Mouse (Mus musculus): Measurements from ENCODE around the gene Elane. TPM values are rescaled to one million over a fixed set of nuclear protein-coding genes. Genes with fewer than 3 reads are reported as not detected.

Elane gene
- total and polyA plus RNA-seq, 3 experiments, result 0.07 TPM; not detected in 2

DNA sequence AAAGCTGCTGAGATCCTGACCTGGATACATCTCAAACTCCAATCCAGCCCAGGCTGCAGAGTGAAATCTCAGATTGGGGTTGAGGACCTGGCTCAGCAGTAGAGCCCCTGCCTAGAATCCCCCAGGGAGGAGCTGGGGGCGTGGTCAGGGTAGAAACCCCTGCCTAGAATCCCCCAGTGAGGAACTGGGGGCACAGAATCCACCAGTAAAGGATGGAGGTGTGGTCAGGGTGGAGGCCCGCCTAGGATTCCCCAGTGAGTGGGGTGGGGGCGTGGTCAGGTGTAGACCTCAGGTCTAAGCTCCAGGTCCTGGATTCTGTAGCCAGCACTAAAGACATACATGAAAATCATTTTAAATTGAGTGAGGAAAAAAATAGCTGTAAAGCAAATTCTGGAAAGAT lies 13.2 kb upstream of the Elane start:
- peaks cover 0 to 9% of the 10 kb centered on the region in 2 experiments; a peak in 2 of 4 replicates for H3K36me3 ChIP-seq (ENCODE audit: control insufficient read depth in 1 of 2, insufficient read depth in 2 of 2, low read length in 2 of 2)
- no peak overlapping the region for H3K4me3 ChIP-seq (ENCODE audit: control insufficient read depth in 1 of 2, insufficient read depth in 1 of 2, low read depth in 2 of 2, low read length in 2 of 2)
- H3K79me2 ChIP-seq (ENCODE audit: control insufficient read depth, insufficient read depth, low read length, poor library complexity), result no peaks in the 10 kb centered on the region
- no peak overlapping the region for H3K9ac ChIP-seq (ENCODE audit: control insufficient read depth, low read depth, low read length, poor library complexity, severe bottlenecking)
- DNase-seq (ENCODE audit: low read depth, low spot score), result no peak
- no peaks in the 10 kb centered on the region for H3K27me3 ChIP-seq (ENCODE audit: control insufficient read depth in 1 of 2, insufficient read depth in 2 of 2, low read length in 2 of 2)
- no peaks in the 10 kb centered on the region for H3K9me3 ChIP-seq (replicated peaks; ENCODE audit: insufficient read depth, low read length)
- no peak overlapping the region for H3K27ac ChIP-seq (ENCODE audit: control insufficient read depth, low read depth, low read length)
- H3K4me1 ChIP-seq (ENCODE audit: control insufficient read depth in 1 of 2, insufficient read depth in 2 of 2, low read length in 2 of 2), result peaks cover 6 to 16% of the 10 kb centered on the region in 2 experiments; a peak in 3 of 4 replicates
- TF ChIP-seq ZC3H11A (IDR thresholded peaks at IDR 0.05; ENCODE audit: low read depth, low read length) (no peak), CHD1 (IDR thresholded peaks at IDR 0.05; ENCODE audit: low read depth, low read length) (no peak), ETS1 (IDR thresholded peaks at IDR 0.05; ENCODE audit: low read depth, low read length) (no peak)

DNA sequence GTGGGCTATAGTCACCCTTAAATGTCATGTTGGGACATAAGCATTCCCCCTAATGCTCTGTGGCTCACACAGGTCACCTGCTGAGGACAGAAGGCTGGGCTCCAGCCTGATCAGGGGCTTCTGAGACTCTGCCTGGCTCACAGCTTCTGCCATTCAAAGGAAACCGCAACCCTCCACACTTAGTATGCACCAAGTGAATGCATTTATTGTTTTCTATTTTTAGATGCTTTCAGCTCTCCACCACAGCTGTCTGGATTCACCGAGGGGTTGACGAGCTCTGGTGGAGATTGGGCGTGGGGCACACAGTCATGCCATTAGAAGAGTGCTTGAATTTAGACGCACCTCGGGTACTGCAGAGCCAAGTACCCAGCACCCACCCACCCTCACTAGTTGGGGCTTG lies 12.7 kb upstream of the Elane start:
- Histone ChIP-seq H3K9me3 (replicated peaks; ENCODE audit: insufficient read depth, low read length) (no peaks in the 10 kb centered on the region), H3K4me1 (ENCODE audit: control insufficient read depth in 1 of 2, insufficient read depth in 2 of 2, low read length in 2 of 2) (peaks cover 6 to 16% of the 10 kb centered on the region in 2 experiments; a peak in 3 of 4 replicates), H3K4me3 (ENCODE audit: control insufficient read depth in 1 of 2, insufficient read depth in 1 of 2, low read depth in 2 of 2, low read length in 2 of 2) (no peak overlapping the region), H3K27ac (ENCODE audit: control insufficient read depth, low read depth, low read length) (no peak overlapping the region), H3K36me3 (ENCODE audit: control insufficient read depth in 1 of 2, insufficient read depth in 2 of 2, low read length in 2 of 2) (peaks cover 0 to 9% of the 10 kb centered on the region in 2 experiments; a peak in 2 of 4 replicates), H3K27me3 (ENCODE audit: control insufficient read depth in 1 of 2, insufficient read depth in 2 of 2, low read length in 2 of 2) (no peaks in the 10 kb centered on the region), H3K79me2 (ENCODE audit: control insufficient read depth, insufficient read depth, low read length, poor library complexity) (no peaks in the 10 kb centered on the region), H3K9ac (ENCODE audit: control insufficient read depth, low read depth, low read length, poor library complexity, severe bottlenecking) (no peak overlapping the region)
- no peak for DNase-seq (ENCODE audit: low read depth, low spot score)
- no peak for TF ChIP-seq MXI1 (IDR thresholded peaks at IDR 0.05; ENCODE audit: low read depth, low read length)

DNA sequence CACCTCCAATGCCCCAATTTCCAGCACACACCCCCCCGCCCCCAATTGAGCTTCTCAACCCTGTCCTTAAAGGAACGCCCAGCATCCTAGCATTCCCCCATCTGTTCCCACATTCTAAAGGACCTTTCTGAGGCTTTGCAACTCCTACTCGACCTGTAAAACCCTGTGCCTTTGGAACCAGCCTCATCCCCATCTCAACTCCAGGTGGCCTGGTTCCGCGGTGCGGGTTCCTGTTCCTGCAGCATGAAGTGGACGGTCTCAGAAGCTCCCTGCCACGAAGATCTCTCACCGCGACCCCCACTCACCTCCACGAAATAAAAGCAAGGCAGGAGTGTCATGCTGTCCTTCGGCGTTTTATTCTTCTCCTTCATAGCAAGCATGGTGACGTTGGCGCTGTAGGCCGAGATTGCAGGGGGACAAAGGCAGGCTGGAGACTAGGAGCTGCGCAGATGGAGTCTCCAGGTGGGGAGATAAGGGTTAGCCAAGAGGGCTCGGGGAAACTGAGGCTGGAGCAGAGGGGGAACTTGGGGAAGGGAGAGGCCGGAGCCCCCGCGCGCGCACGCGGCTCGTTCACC lies 12.2 kb upstream of the Elane start:
- Histone ChIP-seq H3K4me1 (ENCODE audit: control insufficient read depth in 1 of 2, insufficient read depth in 2 of 2, low read length in 2 of 2) (peaks cover 6 to 16% of the 10 kb centered on the region in 2 experiments; a peak in 3 of 4 replicates), H3K36me3 (ENCODE audit: control insufficient read depth in 1 of 2, insufficient read depth in 2 of 2, low read length in 2 of 2) (peaks cover 0 to 9% of the 10 kb centered on the region in 2 experiments; a peak in 2 of 4 replicates), H3K27ac (ENCODE audit: control insufficient read depth, low read depth, low read length) (no peak overlapping the region), H3K9me3 (replicated peaks; ENCODE audit: insufficient read depth, low read length) (no peaks in the 10 kb centered on the region), H3K27me3 (ENCODE audit: control insufficient read depth in 1 of 2, insufficient read depth in 2 of 2, low read length in 2 of 2) (no peaks in the 10 kb centered on the region), H3K9ac (ENCODE audit: control insufficient read depth, low read depth, low read length, poor library complexity, severe bottlenecking) (peak overlapping the region; percentile 40; the same call in 1 of the 2 replicates), H3K79me2 (ENCODE audit: control insufficient read depth, insufficient read depth, low read length, poor library complexity) (no peaks in the 10 kb centered on the region), H3K4me3 (ENCODE audit: control insufficient read depth in 1 of 2, insufficient read depth in 1 of 2, low read depth in 2 of 2, low read length in 2 of 2) (peak overlapping the region; percentile 23 to 31; a peak in 2 of 4 replicates)
- TF ChIP-seq BHLHE40 (IDR thresholded peaks at IDR 0.05; ENCODE audit: borderline replicate concordance, low read depth, low read length), result no peak
- TF ChIP-seq CHD1 (IDR thresholded peaks at IDR 0.05; ENCODE audit: low read depth, low read length), result no peak
- no peak for TF ChIP-seq MYC (IDR thresholded peaks at IDR 0.05; ENCODE audit: low read depth, low read length)
- no peak for TF ChIP-seq NELFE (IDR thresholded peaks at IDR 0.05; ENCODE audit: low read depth, low read length)
- TF ChIP-seq POLR2AphosphoS5 (IDR thresholded peaks at IDR 0.05; ENCODE audit: borderline replicate concordance, low read depth, low read length), result no peak
- no peak for TF ChIP-seq RAD21 (IDR thresholded peaks at IDR 0.05; ENCODE audit: low read depth, low read length)
- TF ChIP-seq HCFC1 (IDR thresholded peaks at IDR 0.05; ENCODE audit: low read depth, low read length), result no peak
- TF ChIP-seq TCF12 (IDR thresholded peaks at IDR 0.05; ENCODE audit: low read depth, low read length), result no peak
- no peak for TF ChIP-seq SIN3A (IDR thresholded peaks at IDR 0.05; ENCODE audit: low read length)
- DNase-seq (ENCODE audit: low read depth, low spot score), result no peak
